Mouse (Mus musculus): ENCODE measurements around the gene Agap2. TPM values are rescaled to one million over a fixed set of nuclear protein-coding genes. Genes with fewer than 3 reads are reported as not detected.

The Agap2 gene
- polyA plus RNA-seq, 1 experiment from 2014 or later = 1.5 TPM

DNA sequence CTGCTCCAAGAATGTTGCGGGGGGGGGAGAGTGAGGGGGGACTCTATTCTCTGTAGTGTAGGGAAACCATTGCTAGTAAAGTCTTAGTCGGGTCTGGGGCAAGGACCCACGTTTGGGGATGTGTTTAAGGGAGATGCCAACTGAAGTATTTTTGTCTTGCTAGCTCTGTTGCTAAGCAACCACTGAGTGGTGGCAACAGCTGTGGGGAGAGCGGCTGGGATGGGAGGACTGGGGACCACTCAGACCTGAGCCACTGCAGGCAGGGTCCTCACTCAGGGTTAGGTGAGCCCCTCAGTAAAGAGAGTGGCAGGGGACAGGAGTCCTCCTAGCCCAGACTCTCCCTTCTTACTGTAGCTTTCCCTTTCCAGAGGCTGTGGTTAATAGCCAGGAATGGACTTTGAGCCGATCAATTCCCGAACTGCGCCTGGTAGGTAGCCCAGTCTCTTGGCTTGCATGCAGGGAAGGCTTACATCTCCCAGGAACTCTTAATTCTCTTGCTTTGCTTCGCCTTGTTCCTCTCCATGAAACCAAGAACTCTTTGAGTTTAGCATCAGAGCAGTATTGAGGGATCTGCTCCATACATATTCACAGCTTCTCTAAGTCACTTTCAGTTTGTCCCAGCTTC lies 7.0 kb downstream of the Agap2 start:
- Histone ChIP-seq H3K4me1 (peaks cover 46% of the 10 kb centered on the region), H3K4me3 (peak overlapping the region; percentile 67), H3K27me3 (peaks cover 61% of the 10 kb centered on the region), H3K9me3 (replicated peaks) (no peaks in the 10 kb centered on the region), H3K4me2 (peak overlapping the region; percentile 99), H3K27ac (no peak overlapping the region), H3K9ac (peak overlapping the region; percentile 81), H3K36me3 (ENCODE audit: poor library complexity, severe bottlenecking) (peaks cover 10% of the 10 kb centered on the region; the same call in 1 of the 2 replicates)
- peak; percentile 16; the same call in 1 of the 2 replicates for ATAC-seq
- 30% methylated on average over 8 of the region's 8 CpGs for whole genome bisulfite sequencing

DNA sequence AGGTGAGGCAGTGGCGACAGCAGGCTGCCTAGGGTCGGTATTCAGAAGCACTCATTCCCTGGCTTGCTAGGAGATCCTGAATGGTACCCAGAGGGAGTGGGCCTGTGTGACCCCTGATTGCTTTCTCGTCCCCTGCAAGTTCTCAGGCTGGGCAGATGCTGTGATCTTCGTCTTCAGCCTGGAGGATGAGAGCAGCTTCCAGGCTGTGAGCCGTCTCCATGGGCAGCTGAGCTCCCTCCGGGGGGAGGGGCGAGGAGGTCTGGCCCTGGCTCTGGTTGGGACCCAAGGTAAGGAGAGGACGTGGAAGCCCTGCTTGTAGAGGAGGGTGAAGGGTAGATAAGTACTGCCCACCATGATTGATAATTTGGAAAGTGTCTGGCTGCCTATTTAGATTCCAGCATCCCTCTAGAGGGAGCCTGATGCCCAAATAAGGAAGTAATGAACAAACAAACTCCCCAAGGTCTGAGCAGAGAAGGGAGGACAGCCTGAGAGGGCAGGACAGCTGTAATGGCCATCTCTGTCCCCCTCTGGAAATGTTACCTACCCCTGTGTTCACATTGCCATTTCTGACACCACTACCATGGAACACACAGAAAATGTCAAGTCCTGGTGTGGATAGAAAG lies 8.3 kb downstream of the Agap2 start:
- H3K27ac ChIP-seq = no peak overlapping the region
- peaks cover 36% of the 10 kb centered on the region for H3K4me1 ChIP-seq
- peaks cover 18% of the 10 kb centered on the region for H3K36me3 ChIP-seq (ENCODE audit: poor library complexity, severe bottlenecking)
- H3K9ac ChIP-seq = no peak overlapping the region
- no peaks in the 10 kb centered on the region for H3K9me3 ChIP-seq (replicated peaks)
- H3K27me3 ChIP-seq = peaks cover 64% of the 10 kb centered on the region
- ATAC-seq = no peak
- no peak overlapping the region for H3K4me3 ChIP-seq
- H3K4me2 ChIP-seq = no peak overlapping the region
- WGBS = 33% methylated on average over 8 of the region's 8 CpGs

DNA sequence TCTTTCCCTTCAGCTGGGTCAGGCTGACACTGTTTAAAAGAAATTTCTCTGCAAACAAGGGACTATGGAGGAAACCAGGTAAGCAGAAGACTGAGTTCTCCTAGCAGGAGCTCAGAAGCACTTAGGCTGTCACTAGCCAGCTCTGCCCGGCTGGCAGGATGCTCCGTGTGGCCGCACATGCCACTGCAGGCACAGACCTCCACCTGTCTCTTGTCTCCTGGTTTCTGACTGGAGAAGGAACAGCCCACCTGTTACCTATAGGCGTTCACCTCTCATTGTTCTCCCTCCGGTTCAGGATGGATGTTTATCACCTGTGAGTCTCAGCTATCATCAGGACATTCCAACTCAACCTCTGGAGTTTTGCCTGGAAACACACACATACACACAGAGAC lies 8.8 kb downstream of the Agap2 start:
- Histone ChIP-seq H3K9me3 (replicated peaks) (no peaks in the 10 kb centered on the region), H3K27me3 (peaks cover 68% of the 10 kb centered on the region), H3K4me3 (no peak overlapping the region), H3K4me2 (no peak overlapping the region), H3K27ac (no peak overlapping the region), H3K36me3 (ENCODE audit: poor library complexity, severe bottlenecking) (peaks cover 18% of the 10 kb centered on the region), H3K9ac (no peak overlapping the region), H3K4me1 (peaks cover 35% of the 10 kb centered on the region)
- WGBS = 65% methylated on average over 5 of the region's 5 CpGs
- no peak for ATAC-seq

DNA sequence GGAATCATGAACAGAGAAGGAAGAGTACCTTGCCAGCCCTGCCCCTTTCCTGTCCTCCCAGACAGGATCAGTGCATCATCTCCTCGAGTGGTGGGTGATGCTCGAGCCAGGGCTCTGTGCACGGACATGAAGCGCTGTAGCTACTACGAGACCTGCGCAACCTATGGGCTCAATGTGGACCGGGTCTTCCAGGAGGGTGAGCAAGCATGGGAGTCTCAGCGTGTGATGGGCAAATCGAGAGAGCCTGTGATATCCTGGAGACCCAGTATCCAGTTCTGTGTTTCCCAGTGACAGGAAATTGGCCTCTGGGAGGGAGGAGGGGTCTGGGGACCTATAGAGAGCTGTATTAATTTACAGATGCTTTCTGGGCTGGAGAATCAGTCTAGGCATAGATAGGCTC lies 10.0 kb downstream of the Agap2 start:
- H3K4me2 ChIP-seq = no peak overlapping the region
- 88% methylated on average over 9 of the region's 9 CpGs for WGBS
- peaks cover 29% of the 10 kb centered on the region for H3K4me1 ChIP-seq
- H3K27ac ChIP-seq = no peak overlapping the region
- peaks cover 71% of the 10 kb centered on the region for H3K27me3 ChIP-seq
- H3K9me3 ChIP-seq (replicated peaks) = no peaks in the 10 kb centered on the region
- peaks cover 18% of the 10 kb centered on the region for H3K36me3 ChIP-seq (ENCODE audit: poor library complexity, severe bottlenecking)
- H3K9ac ChIP-seq = no peak overlapping the region
- H3K4me3 ChIP-seq = no peak overlapping the region
- no peak for ATAC-seq

DNA sequence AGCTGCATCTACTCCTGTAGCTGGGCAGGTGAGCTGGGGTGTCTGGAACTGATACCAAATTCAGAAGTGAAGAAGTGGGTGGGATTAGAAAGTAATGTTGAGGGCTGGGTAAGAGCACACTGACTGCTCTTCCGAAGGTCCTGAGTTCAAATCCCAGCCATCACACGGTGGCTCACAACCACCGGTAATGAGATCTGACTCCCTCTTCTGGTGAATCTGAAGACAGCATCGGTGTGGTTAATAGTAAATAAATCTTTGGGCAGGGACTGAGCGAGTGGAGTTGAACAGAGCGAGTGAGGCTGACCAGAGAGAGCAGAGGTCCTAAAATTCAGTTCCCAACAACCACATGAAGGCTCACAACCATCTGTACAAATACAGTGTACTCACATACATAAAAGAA lies 10.5 kb downstream of the Agap2 start:
- WGBS = 70% methylated on average over 6 of the region's 6 CpGs
- no peak for ATAC-seq
- H3K9ac ChIP-seq = no peak overlapping the region
- H3K4me1 ChIP-seq = peaks cover 28% of the 10 kb centered on the region
- H3K4me3 ChIP-seq = no peak overlapping the region
- H3K36me3 ChIP-seq (ENCODE audit: poor library complexity, severe bottlenecking) = peaks cover 18% of the 10 kb centered on the region
- peaks cover 71% of the 10 kb centered on the region for H3K27me3 ChIP-seq
- no peak overlapping the region for H3K27ac ChIP-seq
- H3K4me2 ChIP-seq = no peak overlapping the region
- H3K9me3 ChIP-seq (replicated peaks) = no peaks in the 10 kb centered on the region

DNA sequence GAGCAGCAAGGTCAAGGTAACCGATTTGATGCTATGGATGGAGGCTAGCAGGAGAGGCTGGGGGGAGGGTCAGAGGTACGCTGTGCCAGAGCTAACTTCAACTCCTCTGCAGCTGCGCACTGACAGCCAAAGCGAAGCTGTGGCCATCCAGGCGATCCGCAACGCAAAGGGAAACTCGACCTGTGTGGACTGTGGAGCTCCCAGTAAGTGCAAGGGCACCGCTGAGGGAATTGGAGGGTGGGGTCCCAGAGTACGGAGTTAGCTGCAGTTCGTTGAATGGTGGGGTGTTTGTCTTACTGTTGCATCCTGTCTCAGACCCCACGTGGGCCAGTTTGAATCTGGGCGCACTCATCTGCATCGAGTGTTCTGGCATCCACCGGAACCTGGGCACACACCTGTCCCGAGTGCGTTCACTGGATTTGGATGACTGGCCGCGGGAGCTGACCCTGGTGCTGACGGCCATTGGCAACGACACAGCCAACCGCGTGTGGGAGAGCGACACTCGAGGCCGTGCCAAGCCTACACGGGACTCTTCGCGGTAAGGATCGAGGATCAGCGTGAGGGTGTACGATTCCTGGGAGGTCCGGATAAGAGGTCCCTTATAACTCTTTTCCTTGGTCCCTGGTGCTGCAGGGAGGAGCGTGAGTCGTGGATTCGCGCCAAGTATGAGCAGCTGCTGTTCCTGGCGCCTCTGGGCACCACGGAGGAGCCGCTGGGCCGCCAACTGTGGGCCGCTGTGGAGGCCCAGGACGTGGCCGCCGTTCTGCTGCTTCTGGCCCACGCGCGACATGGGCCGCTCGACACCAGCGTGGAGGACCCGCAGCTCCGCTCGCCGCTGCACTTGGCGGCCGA lies 15.7 kb downstream of the Agap2 start:
- H3K9ac ChIP-seq = peak overlapping the region; percentile 51
- no peak overlapping the region for H3K27ac ChIP-seq
- peak overlapping the region; percentile 59 for H3K4me2 ChIP-seq
- peaks cover 63% of the 10 kb centered on the region for H3K27me3 ChIP-seq
- H3K36me3 ChIP-seq (ENCODE audit: poor library complexity, severe bottlenecking) = peaks cover 20% of the 10 kb centered on the region
- no peaks in the 10 kb centered on the region for H3K9me3 ChIP-seq (replicated peaks)
- peak overlapping the region; percentile 36 for H3K4me3 ChIP-seq
- peaks cover 29% of the 10 kb centered on the region for H3K4me1 ChIP-seq
- WGBS = 6% methylated on average over 57 of the region's 57 CpGs
- ATAC-seq = peak; percentile 25

DNA sequence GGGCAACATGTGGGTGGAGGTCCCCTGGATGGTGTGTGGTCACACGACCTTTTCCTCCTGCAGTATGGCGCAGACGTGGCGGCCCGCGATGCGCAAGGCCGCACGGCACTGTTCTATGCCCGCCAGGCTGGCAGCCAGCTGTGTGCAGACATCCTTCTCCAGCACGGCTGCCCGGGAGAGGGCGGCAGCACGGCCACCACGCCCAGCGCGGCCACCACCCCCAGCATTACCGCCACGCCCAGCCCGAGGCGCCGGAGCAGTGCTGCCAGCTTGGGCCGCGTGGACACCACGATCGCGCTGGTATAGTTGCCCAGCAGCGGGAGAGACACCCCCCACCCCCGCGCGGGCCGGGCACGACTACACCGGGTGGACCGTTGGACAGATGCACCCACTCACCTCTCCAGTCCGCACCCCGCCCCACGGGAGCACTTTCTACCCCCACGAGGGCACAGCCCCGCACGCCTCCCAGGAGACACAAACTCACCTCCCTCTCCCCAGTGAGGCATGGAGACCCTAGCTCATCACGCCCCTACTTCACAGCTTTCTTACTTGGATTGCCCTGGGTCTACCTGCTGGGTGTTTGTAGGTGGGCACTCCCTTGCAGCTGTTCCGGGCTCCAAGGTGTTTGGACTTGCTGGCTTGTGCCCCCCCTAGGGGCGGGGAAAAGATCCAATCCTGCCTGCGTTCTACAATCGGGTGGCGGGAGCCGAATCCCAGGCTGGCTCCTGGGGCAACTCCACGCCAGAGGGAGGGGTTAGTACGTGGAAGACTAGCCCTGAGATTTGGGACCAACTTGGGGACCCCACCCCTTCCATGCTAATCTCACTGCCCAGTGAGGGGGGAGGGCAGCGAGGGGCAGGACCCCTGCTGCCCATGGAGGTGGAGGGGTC lies 16.7 kb downstream of the Agap2 start:
- 7% methylated on average over 45 of the region's 51 CpGs for WGBS
- Histone ChIP-seq H3K36me3 (ENCODE audit: poor library complexity, severe bottlenecking) (peaks cover 27% of the 10 kb centered on the region), H3K9ac (peak overlapping the region; percentile 51), H3K27ac (no peak overlapping the region), H3K9me3 (replicated peaks) (no peaks in the 10 kb centered on the region), H3K4me3 (peak overlapping the region; percentile 36), H3K27me3 (peaks cover 62% of the 10 kb centered on the region), H3K4me2 (peak overlapping the region; percentile 59), H3K4me1 (peaks cover 29% of the 10 kb centered on the region)
- ATAC-seq = peak; percentile 53

DNA sequence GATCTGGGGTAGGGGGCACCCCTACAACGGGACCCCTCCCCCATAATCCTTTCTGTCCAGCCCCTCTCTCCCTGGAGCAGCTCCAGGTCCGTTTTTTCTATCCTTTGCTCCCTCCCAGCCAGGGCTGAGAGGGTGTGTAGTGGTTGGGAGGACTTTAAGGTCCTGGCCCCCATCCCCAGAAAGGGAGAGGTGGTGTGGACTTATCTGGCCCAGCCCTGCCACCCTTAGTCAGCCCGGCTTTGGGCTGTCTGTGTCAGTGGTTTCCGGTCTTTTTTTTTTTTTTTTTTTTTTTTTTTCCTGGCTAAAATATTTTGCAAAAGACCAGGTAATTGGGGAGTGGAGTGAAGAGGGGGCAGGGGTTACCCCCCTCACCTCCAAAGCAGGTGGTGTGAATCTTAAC lies 17.7 kb downstream of the Agap2 start:
- H3K4me3 ChIP-seq = no peak overlapping the region
- H3K4me2 ChIP-seq = no peak overlapping the region
- H3K4me1 ChIP-seq = peaks cover 29% of the 10 kb centered on the region
- 49% methylated on average over 4 of the region's 4 CpGs for WGBS
- H3K9me3 ChIP-seq (replicated peaks) = no peaks in the 10 kb centered on the region
- no peak overlapping the region for H3K27ac ChIP-seq
- H3K27me3 ChIP-seq = peaks cover 57% of the 10 kb centered on the region
- ATAC-seq = no peak
- H3K36me3 ChIP-seq (ENCODE audit: poor library complexity, severe bottlenecking) = peaks cover 32% of the 10 kb centered on the region
- H3K9ac ChIP-seq = no peak overlapping the region

DNA sequence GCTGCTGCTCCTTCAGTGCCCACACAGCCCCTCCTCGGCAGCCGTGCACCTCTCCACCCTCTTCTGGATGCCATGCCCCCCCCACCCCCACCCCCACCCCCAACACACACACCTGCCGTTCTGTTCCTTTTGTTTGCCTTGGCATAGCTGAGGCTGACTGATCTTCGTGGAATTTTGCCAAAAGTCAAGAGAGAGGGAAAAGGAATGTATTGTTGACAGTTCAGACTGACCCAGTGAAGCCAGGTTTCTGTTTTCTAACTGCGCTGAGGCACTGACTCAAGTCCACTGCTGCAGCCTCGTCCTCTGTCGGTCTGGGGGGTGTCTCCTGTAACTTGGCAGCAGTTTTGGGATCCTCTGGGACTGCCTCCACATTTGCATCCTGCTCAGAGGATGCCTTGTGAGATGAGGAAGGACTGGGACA lies 19.3 kb downstream of the Agap2 start:
- Histone ChIP-seq H3K9me3 (replicated peaks) (no peaks in the 10 kb centered on the region), H3K4me2 (no peak overlapping the region), H3K27me3 (peaks cover 42% of the 10 kb centered on the region), H3K4me1 (peaks cover 29% of the 10 kb centered on the region), H3K36me3 (ENCODE audit: poor library complexity, severe bottlenecking) (peaks cover 44% of the 10 kb centered on the region), H3K9ac (no peak overlapping the region), H3K4me3 (no peak overlapping the region), H3K27ac (0 out of 2 replicates have a peak overlapping the region, but pooled peaks have one; percentile 7)
- 49% methylated on average over 7 of the region's 7 CpGs for WGBS
- no peak for ATAC-seq

DNA sequence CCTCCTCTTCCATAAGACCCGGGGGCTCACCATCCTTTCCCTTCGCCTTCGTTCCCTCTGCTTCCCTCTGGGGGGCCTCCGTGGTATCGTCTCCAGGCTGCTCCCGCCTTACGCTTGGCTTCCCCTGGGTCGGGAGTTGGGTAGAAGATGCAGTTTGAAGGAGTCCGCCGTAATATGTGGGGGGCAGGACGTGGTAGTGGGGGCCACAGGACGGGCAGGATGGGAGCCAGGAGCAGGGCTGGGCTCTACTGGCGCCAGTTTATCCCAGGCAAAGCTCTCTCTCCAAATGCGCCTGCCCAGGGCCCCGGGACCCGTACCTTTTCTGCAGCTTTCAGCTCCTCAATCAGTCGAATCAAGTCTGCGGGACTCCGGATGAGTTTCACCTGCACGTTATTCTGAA lies 23.4 kb downstream of the Agap2 start:
- peaks cover under 1% of the 10 kb centered on the region; the same call in 1 of the 2 replicates for H3K27me3 ChIP-seq
- H3K27ac ChIP-seq = no peak overlapping the region
- H3K4me1 ChIP-seq = peaks cover 8% of the 10 kb centered on the region; the same call in 1 of the 2 replicates
- no peak overlapping the region for H3K4me3 ChIP-seq
- ATAC-seq = no peak
- H3K9me3 ChIP-seq (replicated peaks) = no peaks in the 10 kb centered on the region
- WGBS = 79% methylated on average over 20 of the region's 20 CpGs
- no peak overlapping the region for H3K4me2 ChIP-seq
- peaks cover 58% of the 10 kb centered on the region for H3K36me3 ChIP-seq (ENCODE audit: poor library complexity, severe bottlenecking)
- H3K9ac ChIP-seq = no peak overlapping the region

DNA sequence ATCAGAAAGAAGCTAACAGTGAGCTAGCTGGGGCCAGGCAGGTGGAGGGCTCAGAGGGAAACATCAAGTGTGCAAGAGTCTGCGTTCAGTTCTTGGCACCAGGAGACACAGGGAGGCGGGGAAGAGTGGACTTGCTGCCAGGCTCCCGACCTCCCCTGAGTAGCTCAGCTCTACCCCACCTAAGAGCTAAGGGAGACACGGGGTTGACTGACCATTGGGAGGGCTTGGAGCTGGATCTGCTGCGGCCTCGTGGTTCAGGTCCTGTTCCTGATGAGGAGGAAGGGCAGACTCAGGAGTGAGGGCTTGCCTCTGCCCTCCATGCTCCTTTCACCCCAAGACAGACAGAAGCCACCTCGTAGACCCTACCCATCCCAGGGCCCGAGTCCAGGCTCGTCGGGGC lies 24.1 kb downstream of the Agap2 start:
- Histone ChIP-seq H3K9ac (no peak overlapping the region), H3K9me3 (replicated peaks) (no peaks in the 10 kb centered on the region), H3K36me3 (ENCODE audit: poor library complexity, severe bottlenecking) (peaks cover 60% of the 10 kb centered on the region), H3K27me3 (no peaks in the 10 kb centered on the region), H3K4me1 (peaks cover 7% of the 10 kb centered on the region; the same call in 1 of the 2 replicates), H3K4me2 (no peak overlapping the region), H3K4me3 (no peak overlapping the region), H3K27ac (no peak overlapping the region)
- WGBS = 90% methylated on average over 10 of the region's 10 CpGs
- no peak for ATAC-seq
